Mouse (Mus musculus): ENCODE data around the gene Higd1b.

Higd1b gene

GRCm38 (mm10) chr11:102835549-102835948 is at the start of gene Higd1b:
Gene Higd1b (plus strand): TSS chr11:102835849.
- DNase-seq (ENCODE audit: low spot score): no peak

GRCm38 (mm10) chr11:102787688-102788177 is 47.9 kb upstream of the Higd1b start:
- DNase-seq (ENCODE audit: low spot score): no peak

GRCm38 (mm10) chr11:102791682-102792445 is 43.8 kb upstream of the Higd1b start:
- DNase-seq (ENCODE audit: low spot score): no peak

- DNase-seq (ENCODE audit: low spot score): no peak
Observed at GRCm38 (mm10) chr11:102794157-102794556, 41.5 kb upstream of the Higd1b start.

GRCm38 (mm10) chr11:102803453-102803852 is 32.2 kb upstream of the Higd1b start:
- no peak for DNase-seq (ENCODE audit: low spot score)

- DNase-seq (ENCODE audit: low spot score): no peak
Observed at GRCm38 (mm10) chr11:102808246-102808645, 27.4 kb upstream of the Higd1b start.

GRCm38 (mm10) chr11:102810721-102811485 is 24.7 kb upstream of the Higd1b start:
- DNase-seq (ENCODE audit: low spot score): no peak

GRCm38 (mm10) chr11:102814881-102815280 is 20.8 kb upstream of the Higd1b start:
- DNase-seq (ENCODE audit: low spot score): no peak

GRCm38 (mm10) chr11:102818121-102819020 is 17.3 kb upstream of the Higd1b start:
- DNase-seq (ENCODE audit: low spot score): no peak

GRCm38 (mm10) chr11:102819021-102819782 is 16.4 kb upstream of the Higd1b start, which contains the start of gene Gjc1:
Gene Gjc1 (minus strand): TSS chr11:102819700.
- DNase-seq (ENCODE audit: low spot score): no peak

GRCm38 (mm10) chr11:102819783-102820385 is 15.8 kb upstream of the Higd1b start:
- no peak for DNase-seq (ENCODE audit: low spot score)

- no peak for DNase-seq (ENCODE audit: low spot score)
Observed at GRCm38 (mm10) chr11:102820432-102820831, 15.2 kb upstream of the Higd1b start.

- no peak for DNase-seq (ENCODE audit: low spot score)
Observed at GRCm38 (mm10) chr11:102821231-102821630, 14.4 kb upstream of the Higd1b start.

- DNase-seq (ENCODE audit: low spot score): no peak
Observed at GRCm38 (mm10) chr11:102826476-102826875, 9.2 kb upstream of the Higd1b start.

- DNase-seq (ENCODE audit: low spot score): no peak
Observed at GRCm38 (mm10) chr11:102827097-102827496, 8.6 kb upstream of the Higd1b start.

- DNase-seq (ENCODE audit: low spot score): no peak
Observed at GRCm38 (mm10) chr11:102830276-102830675, 5.4 kb upstream of the Higd1b start.

- DNase-seq (ENCODE audit: low spot score): no peak
Observed at GRCm38 (mm10) chr11:102832700-102833297, 2.9 kb upstream of the Higd1b start.

- DNase-seq (ENCODE audit: low spot score): no peak
Observed at GRCm38 (mm10) chr11:102834219-102834618, 1.4 kb upstream of the Higd1b start.

- no peak for DNase-seq (ENCODE audit: low spot score)
Observed at GRCm38 (mm10) chr11:102836146-102836545, 497 bp downstream of the Higd1b start.

- DNase-seq (ENCODE audit: low spot score): no peak
Observed at GRCm38 (mm10) chr11:102837385-102837784, 1.7 kb downstream of the Higd1b start.
